Mouse (Mus musculus) urinary bladder, adult 18-20 months (tissue): ENCODE data around the gene Gen1.

Experiments
- DNase-seq, 2 experiments: peaks; one replicate each; pipeline ENCODE4 v3.0.0; 2022; ENCODE audit warnings: low spot score in 2 of 2, mixed read lengths in 2 of 2

Gen1 gene

GRCm38 (mm10) chr12:11224722-11225121, 40.9 kb downstream of the Gen1 start:
- no peak for DNase-seq

- DNase-seq = no peak
These were observed 42.5 kb downstream of the Gen1 start for GRCm38 (mm10) chr12:11223090-11223489.

GRCm38 (mm10) chr12:11222566-11222965, 43.0 kb downstream of the Gen1 start:
- no peak for DNase-seq

- DNase-seq = no peak
These were observed 43.9 kb downstream of the Gen1 start for GRCm38 (mm10) chr12:11221524-11222330.

GRCm38 (mm10) chr12:11217726-11218250, 47.8 kb downstream of the Gen1 start:
- DNase-seq = no peak

- no peak for DNase-seq
These were observed 49.1 kb downstream of the Gen1 start for GRCm38 (mm10) chr12:11216454-11216853.

GRCm38 (mm10) chr12:11215555-11215954, 50.0 kb downstream of the Gen1 start:
- DNase-seq = no peak

GRCm38 (mm10) chr12:11214776-11215175, 50.8 kb downstream of the Gen1 start:
- DNase-seq = no peak

- DNase-seq = no peak
These were observed 52.7 kb downstream of the Gen1 start for GRCm38 (mm10) chr12:11212881-11213280.

GRCm38 (mm10) chr12:11210361-11210760, 55.2 kb downstream of the Gen1 start:
- DNase-seq = no peak

GRCm38 (mm10) chr12:11209636-11210035, 56.0 kb downstream of the Gen1 start:
- DNase-seq = no peak

- no peak for DNase-seq
These were observed 56.7 kb downstream of the Gen1 start, which contains the start of gene Msgn1 for GRCm38 (mm10) chr12:11208872-11209271. TSS of gene Msgn1 (minus strand) at chr12:11208972.

- DNase-seq = no peak
These were observed 59.3 kb downstream of the Gen1 start for GRCm38 (mm10) chr12:11206321-11206720.

GRCm38 (mm10) chr12:11203694-11204665, 61.6 kb downstream of the Gen1 start:
- DNase-seq = peak; percentile 14 to 62

- no peak for DNase-seq
These were observed 63.1 kb downstream of the Gen1 start for GRCm38 (mm10) chr12:11202476-11202875.

GRCm38 (mm10) chr12:11200711-11201110, 64.9 kb downstream of the Gen1 start:
- DNase-seq = no peak

GRCm38 (mm10) chr12:11198551-11198950, 67.0 kb downstream of the Gen1 start:
- no peak for DNase-seq

- DNase-seq = no peak
These were observed 67.6 kb downstream of the Gen1 start for GRCm38 (mm10) chr12:11198026-11198425.

- no peak for DNase-seq
These were observed 68.8 kb downstream of the Gen1 start for GRCm38 (mm10) chr12:11196830-11197229.

GRCm38 (mm10) chr12:11196142-11196597, 69.4 kb downstream of the Gen1 start:
- DNase-seq = peak; percentile 43 to 65

GRCm38 (mm10) chr12:11195031-11195430, 70.6 kb downstream of the Gen1 start:
- DNase-seq = no peak
